Mouse (Mus musculus) heart, embryonic 16.5 days (tissue): ENCODE data around the gene Map4. TPM values are rescaled to one million over a fixed set of nuclear protein-coding genes. Genes with fewer than 3 reads are reported as not detected.
A peak's percentile ranks its signal among the peaks of the same experiment; 100 is the strongest.

Experiments used
- ATAC-seq: fragments of 200-750 bp; cut with Nextera tagmentation; replicated peaks from 2 replicates; pipeline ENCODE4 v1.8.0; 2017; ENCODE audit warnings: moderate number of reproducible peaks; ENCODE audit not compliant: insufficient read depth, low FRiP score; ENCODE audit errors: extremely low read depth
- H3K27ac ChIP-seq: fragments of 300-500 bp; sonication (generic); 2 replicates; pipeline ENCODE4 v1.5.1; 2014; ENCODE audit warnings: mild to moderate bottlenecking, low read length, control low read depth, moderate library complexity
- H3K27me3 ChIP-seq: fragments of 300-500 bp; sonication (generic); 2 replicates; pipeline ENCODE4 v1.6.1; 2014; ENCODE audit warnings: low read length, mixed read lengths; ENCODE audit not compliant: control insufficient read depth, insufficient read depth
- H3K36me3 ChIP-seq: fragments of 300-500 bp; sonication (generic); 2 replicates; pipeline ENCODE4 v1.6.1; 2014; ENCODE audit not compliant: control insufficient read depth, insufficient read depth
- H3K4me1 ChIP-seq: fragments of 300-500 bp; sonication (generic); 2 replicates; pipeline ENCODE4 v1.6.1; 2014; ENCODE audit warnings: low read length, mixed read lengths; ENCODE audit not compliant: control insufficient read depth, insufficient read depth
- H3K4me2 ChIP-seq: fragments of 300-500 bp; sonication (generic); 2 replicates; pipeline ENCODE4 v1.6.1; 2014; ENCODE audit warnings: low read depth, mild to moderate bottlenecking, control low read depth, low read length
- H3K4me3 ChIP-seq: fragments of 300-500 bp; sonication (generic); 2 replicates; pipeline ENCODE4 v1.5.1; 2014; ENCODE audit warnings: mild to moderate bottlenecking, control low read depth, low read length
- H3K9ac ChIP-seq: fragments of 300-500 bp; sonication (generic); 2 replicates; pipeline ENCODE4 v1.6.1; 2014; ENCODE audit warnings: low read length, control low read depth
- H3K9me3 ChIP-seq: fragments of 300-500 bp; sonication (generic); replicated peaks from 2 replicates; pipeline ENCODE4 v1.6.1; 2016; ENCODE audit warnings: low read length; ENCODE audit not compliant: control insufficient read depth
- WGBS: fragments of 180-500 bp; shearing (Covaris S2); extraction: QIAGEN DNeasy Blood & Tissue Kit; methylation state at CpG from one replicate; pipeline ENCODE4 v1.1.7; 2014; 5-methylcytosine and 5-hydroxymethylcytosine counted together
- polyA plus RNA-seq: library from polyadenylated mRNA; unstranded; fragments of >200 nt; fragmentation: Nextera tagmentation; extraction: Ambion mirVana; gene quantifications from 2 replicates; pipeline ENCODE4 v1.2.1, GENCODE M21; 2015

The Map4 gene
- polyA plus RNA-seq, 1 experiment from 2014 or later, result 88.0 TPM

DNA sequence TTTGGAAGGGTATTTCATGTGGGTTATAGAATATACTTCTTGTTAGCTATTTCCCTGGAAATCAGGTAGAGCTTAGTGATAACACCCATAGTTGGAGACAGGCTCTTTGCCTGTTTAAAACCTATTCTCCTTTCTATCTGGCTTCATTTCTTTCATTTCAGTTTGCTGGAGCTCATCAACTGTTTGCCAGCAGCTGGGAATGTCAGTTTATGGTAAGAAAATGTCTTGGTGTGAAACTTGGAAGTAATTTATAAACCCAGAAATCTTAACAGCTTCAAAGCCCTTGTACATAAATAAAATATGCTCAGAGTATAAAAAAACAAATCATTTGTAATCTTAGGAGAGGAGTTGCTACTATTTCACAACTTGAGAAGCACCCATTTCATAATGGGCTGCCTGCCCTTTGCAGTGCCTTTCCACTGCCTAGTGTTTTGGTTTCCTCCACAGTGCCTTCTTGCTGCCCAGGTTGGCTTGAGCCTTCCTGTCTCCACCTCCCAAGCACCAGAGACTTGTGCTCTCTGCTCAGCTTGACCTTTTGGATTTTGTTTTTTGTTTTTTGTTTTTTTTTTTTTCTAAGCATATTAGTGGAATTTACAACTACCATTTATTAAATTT lies 114.6 kb downstream of the Map4 start:
- H3K36me3 ChIP-seq, result peaks cover 6% of the 10 kb centered on the region; the same call in 1 of the 2 replicates
- no peak overlapping the region for H3K4me3 ChIP-seq
- no peak for ATAC-seq
- no peak overlapping the region for H3K9ac ChIP-seq
- no peak overlapping the region for H3K4me2 ChIP-seq
- H3K4me1 ChIP-seq, result peaks cover 5% of the 10 kb centered on the region
- H3K9me3 ChIP-seq, result no peaks in the 10 kb centered on the region
- H3K27ac ChIP-seq, result no peak overlapping the region
- no peaks in the 10 kb centered on the region for H3K27me3 ChIP-seq

GRCm38 (mm10) chr9:110047260-110047659 lies 116.0 kb downstream of the Map4 start:
- ATAC-seq, result no peak
- peak overlapping the region; percentile 24; the same call in 1 of the 2 replicates for H3K27ac ChIP-seq

GRCm38 (mm10) chr9:110047857-110048256 lies 116.6 kb downstream of the Map4 start:
- ATAC-seq, result no peak
- Histone ChIP-seq H3K4me2 (no peak overlapping the region), H3K4me1 (peaks cover 18% of the 10 kb centered on the region), H3K9ac (no peak overlapping the region), H3K9me3 (no peaks in the 10 kb centered on the region), H3K4me3 (no peak overlapping the region), H3K36me3 (peaks cover 4% of the 10 kb centered on the region; the same call in 1 of the 2 replicates), H3K27me3 (no peaks in the 10 kb centered on the region), H3K27ac (peak overlapping the region; percentile 67)
- WGBS, result 67% methylated on average over 3 of the region's 3 CpGs

More at GRCm38 (mm10) chr9:110047260-110047659, 116.0 kb downstream of the Map4 start:
- Histone ChIP-seq H3K4me1 (peaks cover 12% of the 10 kb centered on the region), H3K4me2 (no peak overlapping the region), H3K27me3 (no peaks in the 10 kb centered on the region), H3K9me3 (no peaks in the 10 kb centered on the region), H3K9ac (no peak overlapping the region), H3K4me3 (no peak overlapping the region), H3K36me3 (peaks cover 4% of the 10 kb centered on the region; the same call in 1 of the 2 replicates)

DNA sequence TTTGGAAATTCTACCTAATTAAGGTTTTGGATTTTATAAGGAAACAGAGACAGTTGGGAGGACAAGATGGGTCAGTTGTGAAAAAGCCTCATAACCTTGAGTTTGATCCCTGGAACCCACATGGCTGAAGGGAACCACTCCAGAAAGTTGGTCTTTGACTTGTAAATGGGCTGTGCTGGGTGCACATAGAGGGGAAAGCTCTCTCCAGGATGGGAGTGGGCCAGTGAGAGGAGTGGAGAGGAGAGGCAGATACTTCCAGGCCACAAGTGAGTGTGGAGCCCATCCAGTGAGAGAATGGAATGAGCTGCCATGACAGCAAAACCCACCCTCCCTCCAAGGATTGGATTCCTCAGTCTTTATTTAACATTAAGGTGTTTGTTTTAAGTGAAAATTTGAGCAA lies 119.9 kb downstream of the Map4 start:
- H3K9ac ChIP-seq, result no peak overlapping the region
- no peak for ATAC-seq
- H3K27me3 ChIP-seq, result no peaks in the 10 kb centered on the region
- H3K4me2 ChIP-seq, result no peak overlapping the region
- H3K9me3 ChIP-seq, result no peaks in the 10 kb centered on the region
- H3K4me1 ChIP-seq, result peaks cover 25% of the 10 kb centered on the region
- no peaks in the 10 kb centered on the region for H3K36me3 ChIP-seq
- H3K27ac ChIP-seq, result no peak overlapping the region
- H3K4me3 ChIP-seq, result no peak overlapping the region

- Histone ChIP-seq H3K9ac (peak overlapping the region; percentile 56), H3K4me3 (peak overlapping the region; percentile 21; the same call in 1 of the 2 replicates), H3K4me1 (peaks cover 26% of the 10 kb centered on the region), H3K27me3 (no peaks in the 10 kb centered on the region), H3K27ac (peak overlapping the region; percentile 84), H3K4me2 (peak overlapping the region; percentile 48), H3K36me3 (no peaks in the 10 kb centered on the region), H3K9me3 (no peaks in the 10 kb centered on the region)
- no peak for ATAC-seq
- 47% methylated on average over 23 of the region's 23 CpGs for WGBS
Measured at GRCm38 (mm10) chr9:110051869-110052661, 120.8 kb downstream of the Map4 start.

- Histone ChIP-seq H3K36me3 (no peaks in the 10 kb centered on the region; the same call in 1 of the 2 replicates), H3K4me2 (peak overlapping the region; percentile 11; the same call in 1 of the 2 replicates), H3K4me3 (no peak overlapping the region), H3K4me1 (peaks cover 27% of the 10 kb centered on the region), H3K9me3 (no peaks in the 10 kb centered on the region), H3K27me3 (no peaks in the 10 kb centered on the region), H3K9ac (peak overlapping the region; percentile 30; the same call in 1 of the 2 replicates), H3K27ac (peak overlapping the region; percentile 84)
- ATAC-seq, result peak; percentile 42
- WGBS, result 64% methylated on average over 4 of the region's 4 CpGs
Measured at GRCm38 (mm10) chr9:110052951-110053304, 121.7 kb downstream of the Map4 start.

DNA sequence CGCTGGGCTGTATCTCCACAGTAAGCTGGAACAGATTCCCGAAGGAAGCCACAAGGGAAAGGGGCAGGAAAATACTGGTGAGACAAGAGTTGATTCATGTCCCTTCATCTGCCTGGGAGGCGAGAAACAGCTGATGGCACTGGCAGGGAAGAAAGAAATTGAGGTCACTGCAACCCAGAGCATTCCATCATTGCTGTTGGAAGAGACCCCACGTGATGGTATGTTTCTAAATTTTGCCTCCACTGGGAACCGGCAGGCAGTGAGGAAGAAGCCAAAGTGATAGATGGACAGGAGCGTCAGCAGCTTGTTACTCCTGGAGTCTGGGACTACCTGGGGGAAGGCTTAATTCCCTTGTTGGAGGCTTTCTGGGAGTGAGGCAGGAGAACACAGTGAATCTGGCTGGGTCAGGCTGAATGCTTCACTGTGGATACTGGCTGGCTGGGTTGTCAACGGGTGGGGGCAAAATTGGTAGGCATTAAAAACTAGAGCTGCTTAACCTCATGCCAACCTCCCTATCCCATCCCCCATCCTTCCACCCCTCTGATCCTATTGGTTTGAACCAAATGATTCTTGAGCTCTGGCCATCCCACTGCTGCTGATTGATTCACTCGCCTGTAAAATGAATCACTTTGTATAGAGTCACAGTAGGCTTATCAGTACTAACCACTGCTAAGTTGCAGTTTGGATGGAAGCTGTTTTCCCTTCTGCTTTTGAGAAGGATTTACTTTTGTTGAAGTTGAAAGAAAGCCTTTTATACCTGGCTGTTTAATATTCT lies 122.2 kb downstream of the Map4 start:
- peak overlapping the region; percentile 11; the same call in 1 of the 2 replicates for H3K4me2 ChIP-seq
- peak overlapping the region; percentile 30; the same call in 1 of the 2 replicates for H3K9ac ChIP-seq
- peak; percentile 70; the same call in 1 of the 2 replicates for ATAC-seq
- no peaks in the 10 kb centered on the region for H3K9me3 ChIP-seq
- H3K4me3 ChIP-seq, result no peak overlapping the region
- H3K36me3 ChIP-seq, result no peaks in the 10 kb centered on the region; the same call in 1 of the 2 replicates
- no peaks in the 10 kb centered on the region for H3K27me3 ChIP-seq
- peak overlapping the region; percentile 84 for H3K27ac ChIP-seq
- peaks cover 22% of the 10 kb centered on the region for H3K4me1 ChIP-seq
- WGBS, result 29% methylated on average over 8 of the region's 8 CpGs

GRCm38 (mm10) chr9:110054080-110054421 lies 122.8 kb downstream of the Map4 start:
- no peaks in the 10 kb centered on the region for H3K27me3 ChIP-seq
- no peak for ATAC-seq
- H3K9ac ChIP-seq, result no peak overlapping the region
- no peak overlapping the region for H3K4me3 ChIP-seq
- H3K27ac ChIP-seq, result no peak overlapping the region
- WGBS, result 87% methylated on average over 2 of the region's 2 CpGs
- H3K4me1 ChIP-seq, result peaks cover 26% of the 10 kb centered on the region
- no peaks in the 10 kb centered on the region for H3K9me3 ChIP-seq
- H3K36me3 ChIP-seq, result no peaks in the 10 kb centered on the region; the same call in 1 of the 2 replicates
- H3K4me2 ChIP-seq, result no peak overlapping the region
